Mouse (Mus musculus) MEL (cell line): ENCODE data around the gene Ttc17. TPM values are rescaled to one million over a fixed set of nuclear protein-coding genes. Genes with fewer than 3 reads are reported as not detected.

Experiments
- DNase-seq: peaks from one replicate; pipeline ENCODE4 v3.0.0; 2011; ENCODE audit warnings: low read depth, low spot score
- H3K27ac ChIP-seq: 2 replicates; pipeline ENCODE4 v1.5.1; 2012; ENCODE audit warnings: low read depth, mild to moderate bottlenecking, control low read depth, low read length, moderate library complexity; ENCODE audit not compliant: control insufficient read depth
- H3K27me3 ChIP-seq, 2 experiments: fragments of 150-350 bp in 1 of 2; sonication (generic) in 1 of 2; 2 replicates each; pipeline ENCODE4 v1.6.1; 2012; ENCODE audit warnings: low read length in 2 of 2, mild to moderate bottlenecking in 2 of 2, improper control_type of control experiment in 1 of 2, moderate library complexity in 1 of 2; ENCODE audit not compliant: insufficient read depth in 2 of 2, control insufficient read depth in 1 of 2
- H3K36me3 ChIP-seq, 2 experiments: 2 replicates each; pipeline ENCODE4 v1.6.1; 2012 to 2014; ENCODE audit warnings: low read length in 2 of 2, improper control_type of control experiment in 1 of 2, inconsistent platforms in 1 of 2, mild to moderate bottlenecking in 1 of 2; ENCODE audit not compliant: insufficient read depth in 2 of 2, control insufficient read depth in 1 of 2
- H3K4me1 ChIP-seq, 2 experiments: fragments of 150-350 bp in 1 of 2; sonication (generic) in 1 of 2; 2 replicates each; pipeline ENCODE4 v1.6.1; 2012; ENCODE audit warnings: low read length in 2 of 2, improper control_type of control experiment in 1 of 2, mild to moderate bottlenecking in 1 of 2; ENCODE audit not compliant: insufficient read depth in 2 of 2, control insufficient read depth in 1 of 2
- H3K4me3 ChIP-seq, 2 experiments: fragments of 150-350 bp in 1 of 2; sonication (generic) in 1 of 2; 2 replicates each; pipeline ENCODE4 v1.5.1; 2012; ENCODE audit warnings: low read depth in 2 of 2, low read length in 2 of 2, mild to moderate bottlenecking in 2 of 2, moderate library complexity in 2 of 2, control low read depth in 1 of 2, improper control_type of control experiment in 1 of 2; ENCODE audit not compliant: control insufficient read depth in 1 of 2, insufficient read depth in 1 of 2
- H3K79me2 ChIP-seq: 2 replicates; pipeline ENCODE4 v1.6.1; 2012; ENCODE audit warnings: mild to moderate bottlenecking, low read length, moderate library complexity; ENCODE audit not compliant: control insufficient read depth, poor library complexity, insufficient read depth
- H3K9ac ChIP-seq: 2 replicates; pipeline ENCODE4 v1.6.1; 2012; ENCODE audit warnings: low read depth, mild to moderate bottlenecking, control low read depth, low read length, moderate library complexity; ENCODE audit not compliant: control insufficient read depth, poor library complexity, severe bottlenecking
- H3K9me3 ChIP-seq: fragments of 150-350 bp; sonication (generic); replicated peaks from 2 replicates; pipeline ENCODE4 v1.6.1; 2012; ENCODE audit warnings: mild to moderate bottlenecking, low read length, improper control_type of control experiment, moderate library complexity; ENCODE audit not compliant: insufficient read depth
- BHLHE40 ChIP-seq: IDR thresholded peaks from 2 replicates; pipeline ENCODE4 v1.6.1; 2012; ENCODE audit warnings: low read depth, mild to moderate bottlenecking, inconsistent platforms, low read length, improper control_type of control experiment, borderline replicate concordance
- CHD2 ChIP-seq: IDR thresholded peaks from 2 replicates; pipeline ENCODE4 v1.6.1; 2011; ENCODE audit warnings: low read length, improper control_type of control experiment
- ELF1 ChIP-seq: IDR thresholded peaks from 2 replicates; pipeline ENCODE4 v1.6.1; 2014; ENCODE audit warnings: low read depth, mild to moderate bottlenecking, inconsistent platforms, low read length, improper control_type of control experiment, moderate library complexity
- EP300 ChIP-seq, 2 experiments: IDR thresholded peaks; 2 replicates each; pipeline ENCODE4 v1.6.1; 2011; ENCODE audit warnings: improper control_type of control experiment in 2 of 2, low read length in 2 of 2, low read depth in 1 of 2, mild to moderate bottlenecking in 1 of 2
- ETS1 ChIP-seq: IDR thresholded peaks from 2 replicates; pipeline ENCODE4 v1.6.1; 2012; ENCODE audit warnings: low read depth, mild to moderate bottlenecking, inconsistent platforms, low read length, improper control_type of control experiment, moderate library complexity
- GATA1 ChIP-seq: IDR thresholded peaks from 2 replicates; pipeline ENCODE4 v1.6.1; 2011; ENCODE audit warnings: low read depth, low read length, improper control_type of control experiment
- HCFC1 ChIP-seq: IDR thresholded peaks from 2 replicates; pipeline ENCODE4 v1.6.1; 2012; ENCODE audit warnings: low read depth, mild to moderate bottlenecking, inconsistent platforms, low read length, improper control_type of control experiment, moderate library complexity
- JUND ChIP-seq: IDR thresholded peaks from 2 replicates; pipeline ENCODE4 v1.6.1; 2011; ENCODE audit warnings: low read depth, mild to moderate bottlenecking, improper control_type of control experiment, low read length
- KAT2A ChIP-seq: conservative IDR thresholded peaks from 2 replicates; pipeline ENCODE4 v1.6.1; 2012; ENCODE audit warnings: low read depth, low read length, improper control_type of control experiment, inconsistent platforms
- MAZ ChIP-seq: IDR thresholded peaks from 2 replicates; pipeline ENCODE4 v1.6.1; 2012; ENCODE audit warnings: low read depth, mild to moderate bottlenecking, inconsistent platforms, low read length, improper control_type of control experiment
- MXI1 ChIP-seq: IDR thresholded peaks from 2 replicates; pipeline ENCODE4 v1.6.1; 2011; ENCODE audit warnings: mild to moderate bottlenecking, low read depth, low read length, improper control_type of control experiment
- MYB ChIP-seq: IDR thresholded peaks from 2 replicates; pipeline ENCODE4 v1.6.1; 2011; ENCODE audit warnings: mild to moderate bottlenecking, low read depth, low read length, improper control_type of control experiment
- NELFE ChIP-seq: IDR thresholded peaks from 2 replicates; pipeline ENCODE4 v1.6.1; 2011; ENCODE audit warnings: low read depth, low read length, improper control_type of control experiment
- NRF1 ChIP-seq: IDR thresholded peaks from 2 replicates; pipeline ENCODE4 v1.6.1; 2014; ENCODE audit warnings: low read depth, mild to moderate bottlenecking, inconsistent platforms, low read length, improper control_type of control experiment, moderate library complexity; ENCODE audit not compliant: poor library complexity, insufficient read depth, severe bottlenecking
- POLR2A ChIP-seq, 2 experiments: IDR thresholded peaks; 2 replicates each; pipeline ENCODE4 v1.6.1; 2011 to 2012; ENCODE audit warnings: low read length in 2 of 2, mild to moderate bottlenecking in 2 of 2, control low read depth in 1 of 2, improper control_type of control experiment in 1 of 2, low read depth in 1 of 2, moderate library complexity in 1 of 2; ENCODE audit not compliant: control insufficient read depth in 1 of 2, insufficient read depth in 1 of 2, poor library complexity in 1 of 2
- POLR2AphosphoS2 ChIP-seq: IDR thresholded peaks from 2 replicates; pipeline ENCODE4 v1.6.1; 2011; ENCODE audit warnings: low read length, improper control_type of control experiment
- POLR2AphosphoS5 ChIP-seq: IDR thresholded peaks from 2 replicates; pipeline ENCODE4 v1.6.1; 2012; ENCODE audit warnings: low read depth, borderline replicate concordance, mild to moderate bottlenecking, inconsistent platforms, low read length, moderate library complexity, mixed read lengths
- RCOR1 ChIP-seq: IDR thresholded peaks from 2 replicates; pipeline ENCODE4 v1.6.1; 2012; ENCODE audit warnings: low read depth, mild to moderate bottlenecking, inconsistent platforms, low read length, improper control_type of control experiment
- SMC3 ChIP-seq: IDR thresholded peaks from 2 replicates; pipeline ENCODE4 v1.6.1; 2011; ENCODE audit warnings: low read depth, low read length, improper control_type of control experiment
- TAL1 ChIP-seq: IDR thresholded peaks from 2 replicates; pipeline ENCODE4 v1.6.1; 2012; ENCODE audit warnings: mild to moderate bottlenecking, inconsistent platforms, low read length, moderate library complexity, mixed read lengths
- TBP ChIP-seq: IDR thresholded peaks from 2 replicates; pipeline ENCODE4 v1.8.0; 2011; ENCODE audit warnings: low read depth, low read length, improper control_type of control experiment
- TCF12 ChIP-seq: IDR thresholded peaks from 2 replicates; pipeline ENCODE4 v1.6.1; 2014; ENCODE audit warnings: low read depth, mild to moderate bottlenecking, inconsistent platforms, low read length, improper control_type of control experiment, moderate library complexity
- USF1 ChIP-seq: IDR thresholded peaks from 2 replicates; pipeline ENCODE4 v1.6.1; 2014; ENCODE audit warnings: low read depth, mild to moderate bottlenecking, inconsistent platforms, low read length, improper control_type of control experiment, moderate library complexity
- USF2 ChIP-seq, 2 experiments: IDR thresholded peaks; 2 replicates each; pipeline ENCODE4 v1.6.1; 2011 to 2012; ENCODE audit warnings: improper control_type of control experiment in 2 of 2, low read length in 2 of 2, borderline replicate concordance in 1 of 2, inconsistent platforms in 1 of 2, low read depth in 1 of 2, mild to moderate bottlenecking in 1 of 2; ENCODE audit not compliant: insufficient read depth in 1 of 2
- ZMIZ1 ChIP-seq: IDR thresholded peaks from 2 replicates; pipeline ENCODE4 v1.6.1; 2012; ENCODE audit warnings: low read depth, mild to moderate bottlenecking, inconsistent platforms, low read length, improper control_type of control experiment, moderate library complexity
- ZNF384 ChIP-seq: IDR thresholded peaks from 2 replicates; pipeline ENCODE4 v1.6.1; 2012; ENCODE audit warnings: low read depth, mild to moderate bottlenecking, inconsistent platforms, low read length, improper control_type of control experiment
- polyA plus RNA-seq, 2 experiments: library from polyadenylated mRNA; stranded (reverse) in 1 of 2; unstranded in 1 of 2; fragments of >175 nt in 1 of 2; fragments of >200 nt in 1 of 2; gene quantifications; 2 replicates each; pipeline versions ENCODE4 v1.2.1 to v1.2.4; 2012; ENCODE audit warnings: low replicate concordance in 2 of 2, low read depth in 1 of 2; ENCODE audit not compliant: insufficient read length in 2 of 2, insufficient read depth in 1 of 2, missing spikeins in 1 of 2
- total RNA-seq: library from RNA; depleted of rRNA; stranded (reverse); fragments of 300-350 nt; gene quantifications from 2 replicates; pipeline ENCODE4 v1.2.3, GENCODE M21; 2012

The Ttc17 gene
- total and polyA plus RNA-seq, 3 experiments, result 7.0 to 10.2 TPM; not detected in 1

- Histone ChIP-seq H3K4me1 (no peaks in the 10 kb centered on the region), H3K27ac (no peak overlapping the region), H3K4me3 (no peak overlapping the region), H3K9ac (no peak overlapping the region), H3K79me2 (no peaks in the 10 kb centered on the region), H3K9me3 (no peaks in the 10 kb centered on the region), H3K36me3 (0 out of 4 replicates have a peak, but pooled peaks cover 0 to 2% of the 10 kb centered on the region in 2 experiments), H3K27me3 (no peaks in the 10 kb centered on the region)
- TF ChIP-seq JUND, result no peak
- no peak for TF ChIP-seq BHLHE40
- no peak for TF ChIP-seq USF1
- TF ChIP-seq ZNF384, result no peak
- no peak for TF ChIP-seq TBP
- no peak for TF ChIP-seq POLR2AphosphoS5
- no peak for TF ChIP-seq ELF1
- TF ChIP-seq TAL1, result no peak
- TF ChIP-seq ZMIZ1, result no peak
- no peak for TF ChIP-seq ETS1
- TF ChIP-seq MXI1, result no peak
- TF ChIP-seq USF2 (IDR thresholded peaks at IDR 0.05; ENCODE audit: borderline replicate concordance in 1 of 2, insufficient read depth in 1 of 2, low read depth in 1 of 2, low read length in 2 of 2), result no peak
- no peak for TF ChIP-seq KAT2A
- no peak for TF ChIP-seq RCOR1
- TF ChIP-seq CHD2, result no peak
- no peak for TF ChIP-seq MYB
- no peak for DNase-seq
These were observed 104.7 kb downstream of the Ttc17 start for GRCm38 (mm10) chr2:94301749-94302148.

GRCm38 (mm10) chr2:94297467-94297866 lies 109.0 kb downstream of the Ttc17 start:
- Histone ChIP-seq H3K4me3 (no peak overlapping the region), H3K79me2 (no peaks in the 10 kb centered on the region), H3K9ac (no peak overlapping the region), H3K27ac (no peak overlapping the region), H3K36me3 (0 out of 4 replicates have a peak, but pooled peaks cover 0 to 2% of the 10 kb centered on the region in 2 experiments), H3K27me3 (no peaks in the 10 kb centered on the region), H3K4me1 (no peaks in the 10 kb centered on the region), H3K9me3 (no peaks in the 10 kb centered on the region)
- DNase-seq, result no peak
- no peak for TF ChIP-seq HCFC1
- no peak for TF ChIP-seq NRF1
- TF ChIP-seq JUND, result no peak
- no peak for TF ChIP-seq POLR2AphosphoS2
- TF ChIP-seq MYB, result no peak
- TF ChIP-seq KAT2A, result no peak
- no peak for TF ChIP-seq ETS1
- no peak for TF ChIP-seq POLR2A (IDR thresholded peaks at IDR 0.05; ENCODE audit: control insufficient read depth in 1 of 2, insufficient read depth in 1 of 2, low read depth in 1 of 2, low read length in 2 of 2, poor library complexity in 1 of 2)
- no peak for TF ChIP-seq USF2 (IDR thresholded peaks at IDR 0.05; ENCODE audit: borderline replicate concordance in 1 of 2, insufficient read depth in 1 of 2, low read depth in 1 of 2, low read length in 2 of 2)
- TF ChIP-seq EP300 (IDR thresholded peaks at IDR 0.05; ENCODE audit: low read depth in 1 of 2, low read length in 2 of 2), result no peak
- no peak for TF ChIP-seq TCF12
- no peak for TF ChIP-seq SMC3
- TF ChIP-seq NELFE, result no peak
- TF ChIP-seq USF1, result no peak
- TF ChIP-seq BHLHE40, result no peak
- no peak for TF ChIP-seq GATA1
- no peak for TF ChIP-seq TBP
- no peak for TF ChIP-seq MAZ
- TF ChIP-seq, all 39 proteins: peak for 0
